Mouse (Mus musculus): ENCODE measurements around the gene Zfp131.

GRCm38 (mm10) chr13:119754635-119755020 lies 36.1 kb downstream of the Zfp131 start:
- TF ChIP-seq CTCF (IDR thresholded peaks at IDR 0.05; ENCODE audit: borderline replicate concordance, control insufficient read depth, extremely low read depth, insufficient read depth, low read length, poor library complexity) (no peak), POLR2A (IDR thresholded peaks at IDR 0.05; ENCODE audit: control insufficient read depth, extremely low read depth, insufficient read depth, low read length, poor library complexity) (no peak)
